Mouse (Mus musculus): ENCODE measurements at regions not wholly inside any gene's neighbourhood (a gene's known extent, or its start where the extent isn't known, plus 50 kb on each side); places are given as distances from the start of the nearest gene placed in this dataset.

DNA sequence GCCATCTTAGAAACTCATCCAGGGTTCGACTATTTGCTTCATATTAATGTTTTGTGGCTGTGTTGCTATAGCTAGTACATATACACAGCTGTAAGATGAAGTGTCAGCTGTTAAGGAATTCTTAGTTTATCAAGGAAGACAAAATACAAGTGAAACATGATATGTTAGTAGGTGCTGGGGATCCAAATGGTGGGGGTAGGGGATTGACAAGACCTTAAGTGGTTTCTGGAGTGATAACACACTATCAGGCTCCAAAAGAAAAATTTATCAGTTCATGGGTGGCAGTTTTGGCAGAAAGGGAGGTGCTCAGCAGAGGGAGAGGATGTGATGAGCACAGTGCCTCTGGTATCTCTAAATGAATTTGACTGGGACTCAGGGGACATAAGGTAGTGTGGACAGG is 138.7 kb downstream of the Fam76b start:
- TF ChIP-seq CTCF (IDR thresholded peaks at IDR 0.05; ENCODE audit: insufficient read depth, low read depth, low read length) (no peak), POLR2A (IDR thresholded peaks at IDR 0.05; ENCODE audit: insufficient read depth, low read depth, low read length) (no peak)
